Mouse (Mus musculus) small intestine, adult 2 months (tissue): Measurements from ENCODE around the gene Spint5. TPM values are rescaled to one million over a fixed set of nuclear protein-coding genes. Genes with fewer than 3 reads are reported as not detected.
"Not testable (repeated sequence)": the region's sequence is repeated elsewhere in the genome, so short reads cannot be mapped to it uniquely, and the experiment has no call there.

Experiments
- H3K27ac ChIP-seq: fragments of 200-500 bp; 2 replicates; pipeline ENCODE4 v1.5.1; 2012; ENCODE audit warnings: low read depth, low read length, control low read depth, inconsistent platforms; ENCODE audit not compliant: insufficient read depth
- H3K27me3 ChIP-seq: fragments of 200-500 bp; 2 replicates; pipeline ENCODE4 v1.6.1; 2012; ENCODE audit warnings: mild to moderate bottlenecking, moderate library complexity, low read length, inconsistent platforms; ENCODE audit not compliant: control insufficient read depth, insufficient read depth
- H3K36me3 ChIP-seq: fragments of 200-500 bp; 2 replicates; pipeline ENCODE4 v1.6.1; 2012; ENCODE audit warnings: mild to moderate bottlenecking, low read length, control low read depth, inconsistent platforms; ENCODE audit not compliant: control insufficient read depth, insufficient read depth
- H3K4me1 ChIP-seq: fragments of 200-500 bp; 2 replicates; pipeline ENCODE4 v1.6.1; 2012; ENCODE audit warnings: low read length, inconsistent platforms, mixed read lengths; ENCODE audit not compliant: control insufficient read depth, insufficient read depth, insufficient read length
- H3K4me3 ChIP-seq: fragments of 200-500 bp; 2 replicates; pipeline ENCODE4 v1.5.1; 2012; ENCODE audit warnings: low read depth, mild to moderate bottlenecking, control low read depth, inconsistent platforms, low read length, moderate library complexity
- CTCF ChIP-seq: fragments of 200-500 bp; IDR thresholded peaks from 2 replicates; pipeline ENCODE4 v1.5.1; 2012; ENCODE audit warnings: low read depth, mild to moderate bottlenecking, control low read depth, inconsistent platforms, low read length, moderate library complexity, mixed read lengths; ENCODE audit not compliant: insufficient replicate concordance, insufficient read length; ENCODE audit errors: extremely low read depth
- POLR2A ChIP-seq: fragments of 200-500 bp; IDR thresholded peaks from 2 replicates; pipeline ENCODE4 v1.6.1; 2012; ENCODE audit warnings: low read depth, mild to moderate bottlenecking, control low read depth, inconsistent platforms, low read length, moderate library complexity
- WGBS: fragments of 180-500 bp; shearing (Covaris S2); methylation state at CpG from one replicate; pipeline ENCODE4 v1.1.7; 2018; 5-methylcytosine and 5-hydroxymethylcytosine counted together
- polyA plus RNA-seq: library from polyadenylated mRNA; depleted of rRNA; stranded (reverse); fragments of >200 nt; gene quantifications from 2 replicates; pipeline ENCODE4 v1.2.3, GENCODE M21; 2012

Spint5 gene
- polyA plus RNA-seq, 1 experiment: not detected

GRCm38 (mm10) chr2:164679906-164680305, 35.2 kb upstream of the Spint5 start:
- no peak for TF ChIP-seq CTCF
- TF ChIP-seq POLR2A: no peak
- Histone ChIP-seq H3K27me3 (no peaks in the 10 kb centered on the region), H3K4me3 (no peak overlapping the region), H3K4me1 (peaks cover 10% of the 10 kb centered on the region), H3K36me3 (no peaks in the 10 kb centered on the region), H3K27ac (no peak overlapping the region)
- WGBS: 15% methylated on average over 3 of the region's 3 CpGs

GRCm38 (mm10) chr2:164684807-164685206, 30.3 kb upstream of the Spint5 start, which contains the start of gene Wfdc13:
Wfdc13 (plus strand) TSS chr2:164685107.
- H3K4me1 ChIP-seq: peaks cover 3% of the 10 kb centered on the region; the same call in 1 of the 2 replicates
- H3K36me3 ChIP-seq: no peaks in the 10 kb centered on the region
- TF ChIP-seq POLR2A (no peak), CTCF (no peak)
- H3K4me3 ChIP-seq: no peak within 1 kb of the TSS
- no peak within 1 kb of the TSS for H3K27ac ChIP-seq
- H3K27me3 ChIP-seq: no peaks in the 10 kb centered on the region
- 74% methylated on average over 3 of the region's 3 CpGs for WGBS

GRCm38 (mm10) chr2:164698201-164698600, 16.9 kb upstream of the Spint5 start, which contains the start of gene Spint4:
Spint4 (plus strand) TSS chr2:164698501.
- Histone ChIP-seq H3K4me1 (peaks cover 2% of the 10 kb centered on the region; the same call in 1 of the 2 replicates), H3K27me3 (no peaks in the 10 kb centered on the region), H3K4me3 (no peak within 1 kb of the TSS), H3K36me3 (no peaks in the 10 kb centered on the region), H3K27ac (no peak within 1 kb of the TSS)
- 77% methylated on average over 4 of the region's 4 CpGs for WGBS
- TF ChIP-seq POLR2A (no peak), CTCF (no peak)

- 34% methylated on average over 5 of the region's 5 CpGs for WGBS
- H3K27ac ChIP-seq: no peak overlapping the region
- H3K4me1 ChIP-seq: peaks cover 8% of the 10 kb centered on the region
- no peaks in the 10 kb centered on the region for H3K36me3 ChIP-seq
- H3K27me3 ChIP-seq: no peaks in the 10 kb centered on the region
- no peak overlapping the region for H3K4me3 ChIP-seq
- TF ChIP-seq POLR2A (no peak), CTCF (no peak)
Observed at GRCm38 (mm10) chr2:164700959-164701358, 14.1 kb upstream of the Spint5 start.

GRCm38 (mm10) chr2:164701761-164702160, 13.3 kb upstream of the Spint5 start:
- Histone ChIP-seq H3K4me3 (no peak overlapping the region), H3K27ac (no peak overlapping the region), H3K27me3 (no peaks in the 10 kb centered on the region), H3K4me1 (peaks cover 10% of the 10 kb centered on the region), H3K36me3 (no peaks in the 10 kb centered on the region)
- WGBS: 85% methylated on average over 5 of the region's 5 CpGs
- TF ChIP-seq CTCF (no peak), POLR2A (no peak)

GRCm38 (mm10) chr2:164704235-164704634, 10.9 kb upstream of the Spint5 start:
- peak; percentile 25; the same call in 1 of the 2 replicates for TF ChIP-seq CTCF
- TF ChIP-seq POLR2A: no peak
- Histone ChIP-seq H3K27ac (no peak overlapping the region), H3K27me3 (no peaks in the 10 kb centered on the region), H3K4me3 (no peak overlapping the region), H3K4me1 (peaks cover 10% of the 10 kb centered on the region), H3K36me3 (no peaks in the 10 kb centered on the region)
- 88% methylated on average over 5 of the region's 5 CpGs for WGBS

- TF ChIP-seq CTCF: no peak
- no peak for TF ChIP-seq POLR2A
- H3K36me3 ChIP-seq: no peaks in the 10 kb centered on the region
- H3K27ac ChIP-seq: peak overlapping the region; percentile 98
- no peaks in the 10 kb centered on the region for H3K27me3 ChIP-seq
- H3K4me3 ChIP-seq: no peak overlapping the region
- WGBS: 42% methylated on average over 6 of the region's 6 CpGs
- peaks cover 10% of the 10 kb centered on the region for H3K4me1 ChIP-seq
Observed at GRCm38 (mm10) chr2:164705328-164705727, 9.8 kb upstream of the Spint5 start.

- H3K36me3 ChIP-seq: no peaks in the 10 kb centered on the region
- H3K4me1 ChIP-seq: peaks cover 8% of the 10 kb centered on the region
- WGBS: 72% methylated on average over 14 of the region's 14 CpGs
- no peak for TF ChIP-seq CTCF
- TF ChIP-seq POLR2A: no peak
- H3K4me3 ChIP-seq: no peak overlapping the region
- H3K27ac ChIP-seq: peak overlapping the region; percentile 41; the same call in 1 of the 2 replicates
- H3K27me3 ChIP-seq: no peaks in the 10 kb centered on the region
Observed at GRCm38 (mm10) chr2:164705991-164706390, 9.1 kb upstream of the Spint5 start.

- WGBS: 94% methylated on average over 23 of the region's 23 CpGs
- H3K4me3 ChIP-seq, H3K27me3 ChIP-seq, H3K27ac ChIP-seq, H3K4me1 ChIP-seq, H3K36me3 ChIP-seq: not testable (repeated sequence)
Observed at GRCm38 (mm10) chr2:164716194-164716786, 1.2 kb downstream of the Spint5 start.
